Mouse (Mus musculus): ENCODE data around the gene Dpy19l1. TPM values are rescaled to one million over a fixed set of nuclear protein-coding genes. Genes with fewer than 3 reads are reported as not detected.

Dpy19l1 gene
- total and polyA plus RNA-seq, 3 experiments: 15.1 to 49.2 (median 30.3) TPM

Other genes with a start within 250 kb of the Dpy19l1 start
- gene Cypt4, start 122.1 kb upstream of the Dpy19l1 start, total RNA-seq (2021): not detected
- gene Cypt4, start 122.1 kb upstream of the Dpy19l1 start, polyA plus RNA-seq (2012; rRNA removed): not detected in 2 replicates
- gene Dpy19l2, start 193.2 kb upstream of the Dpy19l1 start, total RNA-seq (2021): under 1 TPM in 1 of 2 experiments, not detected in 1; 0.09 TPM
- not detected in 2 replicates for gene Dpy19l2, start 193.2 kb upstream of the Dpy19l1 start, polyA plus RNA-seq (2012; rRNA removed)

Data from adrenal gland, adult 2 months (tissue).